Mouse (Mus musculus) cerebellum, adult 8-10 months (tissue): ENCODE results near the gene Txndc11.
"Not testable (repeated sequence)": the region's sequence is repeated elsewhere in the genome, so short reads cannot be mapped to it uniquely, and the experiment has no call there.

Source experiments
- DNase-seq: peaks from one replicate; pipeline ENCODE4 v3.0.0; 2022

Txndc11 gene

DNA sequence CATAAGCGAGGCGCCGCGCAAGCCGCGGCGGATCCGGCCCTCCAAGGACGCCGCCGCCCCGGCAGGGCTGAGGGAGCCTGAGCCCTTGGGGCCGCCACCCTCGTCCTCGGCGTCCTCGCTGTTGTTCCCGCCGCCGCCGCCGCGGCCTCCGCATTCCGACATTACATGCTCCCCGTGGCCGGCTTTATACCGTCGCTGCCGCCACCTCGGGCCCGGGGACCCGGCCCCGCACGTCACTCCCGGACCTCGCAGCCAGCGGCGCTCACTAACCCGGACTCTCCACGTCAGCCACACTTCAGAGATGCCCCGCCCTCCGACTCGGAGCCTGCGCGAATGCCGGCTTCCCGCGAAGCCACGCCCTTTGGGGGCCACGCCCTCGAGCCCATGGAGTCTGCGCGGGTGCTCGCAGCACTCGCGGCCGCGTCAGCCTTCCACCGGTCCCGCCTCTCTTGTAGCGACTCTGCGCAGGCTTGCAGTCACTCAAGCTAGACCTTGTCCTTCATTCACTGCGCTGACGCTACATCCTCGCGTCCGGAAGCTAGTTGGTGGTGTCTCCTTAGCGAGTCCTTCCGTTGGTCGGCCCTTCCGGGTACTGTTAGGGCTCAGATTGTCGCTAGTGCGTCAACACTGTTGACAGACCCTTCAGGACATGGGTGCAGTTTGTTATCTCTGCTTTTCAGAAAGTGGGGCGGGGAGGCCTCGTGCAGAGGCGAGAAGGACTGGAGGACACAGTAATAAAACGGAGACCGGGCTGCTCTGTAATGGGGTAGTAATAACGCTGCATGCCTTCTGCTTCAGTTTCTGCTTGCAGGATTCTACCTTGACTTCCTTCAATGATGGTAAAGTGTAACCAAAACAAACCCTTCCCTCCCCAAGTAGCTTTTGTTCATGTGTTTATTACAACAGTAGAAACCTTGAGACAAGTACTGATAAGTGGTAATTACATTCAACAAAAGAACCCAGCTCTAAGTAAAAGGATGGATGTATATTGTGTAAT, at the start of gene Txndc11:
Gene Txndc11, minus strand, starts transcription at position 303 of the 997 bp plus-strand sequence.
- DNase-seq: peak; percentile 99

DNA sequence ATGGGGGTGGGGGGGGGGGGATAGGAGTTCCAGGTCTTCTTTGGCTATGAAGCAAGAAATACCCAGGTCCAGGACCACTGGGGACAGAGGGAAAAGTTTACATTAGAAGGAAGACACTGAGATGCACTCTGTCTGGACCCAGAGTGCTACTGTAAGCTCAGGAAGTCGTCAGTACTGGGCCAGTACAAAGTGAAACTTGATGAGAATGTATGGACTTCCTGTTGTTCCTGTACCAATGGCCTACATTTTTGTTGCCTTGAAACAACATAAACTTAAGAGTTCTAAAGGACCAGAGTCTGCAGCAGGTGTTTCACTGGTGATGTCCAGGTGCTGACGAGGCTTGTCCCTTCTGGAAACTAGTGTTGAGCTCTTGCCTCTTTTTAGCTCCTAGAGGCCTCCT, 43.0 kb upstream of the Txndc11 start:
- no peak for DNase-seq

GRCm38 (mm10) chr16:11176884-11177244, 42.4 kb upstream of the Txndc11 start:
- DNase-seq: no peak

DNA sequence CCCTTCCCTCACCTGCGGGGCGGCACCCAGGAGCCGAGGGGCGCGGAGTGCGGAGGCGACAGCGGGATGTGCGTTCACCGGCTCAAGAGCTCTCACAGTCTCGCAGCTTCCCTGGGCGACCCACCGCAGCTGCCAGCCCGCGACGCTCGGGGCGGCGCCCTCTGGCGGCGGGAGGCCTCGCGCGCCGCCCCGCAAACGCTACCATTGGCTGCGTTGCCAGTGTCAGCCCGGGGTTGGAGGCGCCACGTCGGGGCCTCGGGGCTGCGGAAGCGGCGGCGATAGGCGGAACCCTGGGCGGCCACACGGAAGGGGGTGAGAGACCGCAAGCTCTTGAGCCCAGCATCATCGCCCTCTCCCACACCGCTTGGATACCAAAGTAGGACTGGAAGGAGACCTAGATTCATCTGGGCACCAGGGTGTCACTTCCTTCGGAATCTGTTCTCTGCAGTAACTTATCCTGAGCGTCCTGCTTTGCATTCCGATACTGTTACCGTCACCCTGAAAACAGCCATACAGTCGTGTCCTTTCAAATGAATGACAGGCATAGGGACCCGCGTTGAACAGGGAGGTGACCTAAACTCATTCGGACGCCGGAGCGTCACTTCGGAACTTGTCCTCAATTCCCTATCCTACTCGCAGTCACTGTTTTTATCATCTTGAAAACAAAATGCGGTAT, 41.9 kb upstream of the Txndc11 start, which contains the start of gene Zc3h7a:
Gene Zc3h7a, minus strand, starts transcription at position 186 of the 676 bp plus-strand sequence.
- peak; percentile 86 for DNase-seq

DNA sequence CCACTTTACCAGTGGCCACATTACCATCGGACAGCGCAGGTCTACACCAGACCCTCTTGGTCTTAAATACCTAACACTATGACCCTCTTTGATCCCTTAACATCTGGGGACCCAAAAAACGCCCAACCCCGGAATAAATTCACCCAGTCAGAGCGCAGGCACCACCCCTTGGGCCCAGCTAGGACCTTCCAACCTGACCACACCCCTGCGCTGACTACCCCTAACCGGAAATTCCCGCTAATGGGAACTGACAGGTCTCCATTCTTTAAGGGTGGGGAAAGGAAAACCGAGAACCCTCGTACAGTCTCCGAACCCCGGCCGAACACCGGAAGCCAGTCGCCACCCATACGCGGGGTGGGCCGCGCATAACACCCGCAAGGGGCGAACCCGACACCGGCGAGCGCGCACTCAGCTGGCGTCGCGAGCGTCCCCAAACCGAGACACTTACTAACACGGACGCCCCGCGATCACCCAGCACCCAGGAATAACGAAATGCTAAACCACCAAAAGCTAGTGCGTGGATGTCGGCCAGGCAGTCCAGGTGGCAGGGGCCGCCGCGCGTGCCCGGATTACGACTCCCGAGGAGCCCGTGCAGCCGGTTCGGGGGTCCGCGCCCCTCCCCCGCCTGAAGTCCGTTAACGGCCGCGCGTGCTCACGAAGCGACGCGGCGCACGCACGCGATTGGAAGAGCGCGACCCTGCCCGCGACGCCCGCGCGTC, 41.2 kb upstream of the Txndc11 start:
- peak; percentile 64 for DNase-seq

DNA sequence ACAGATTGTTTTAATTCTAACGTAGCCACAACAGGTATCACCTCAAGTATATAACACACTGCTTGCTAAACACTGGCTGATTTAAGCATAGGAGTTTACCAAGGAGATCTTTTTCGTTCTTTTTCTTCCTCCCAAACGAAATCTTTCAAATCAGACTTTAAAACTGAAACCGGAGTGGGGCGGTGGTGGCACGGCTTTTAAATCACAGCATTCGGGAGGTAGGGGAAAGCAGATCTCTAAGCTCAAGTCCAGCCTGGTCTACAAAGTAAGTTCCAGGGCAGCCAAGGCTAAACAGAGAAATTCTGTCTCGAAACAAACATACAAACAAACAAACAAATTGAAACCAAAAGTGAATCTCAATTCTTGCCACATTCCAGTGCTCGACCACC, 40.6 kb upstream of the Txndc11 start:
- no peak for DNase-seq

- DNase-seq: peak; percentile 42
Measured at GRCm38 (mm10) chr16:11174671-11175081, 40.2 kb upstream of the Txndc11 start.

- no peak for DNase-seq
Measured at GRCm38 (mm10) chr16:11171679-11172078, 37.2 kb upstream of the Txndc11 start.

DNA sequence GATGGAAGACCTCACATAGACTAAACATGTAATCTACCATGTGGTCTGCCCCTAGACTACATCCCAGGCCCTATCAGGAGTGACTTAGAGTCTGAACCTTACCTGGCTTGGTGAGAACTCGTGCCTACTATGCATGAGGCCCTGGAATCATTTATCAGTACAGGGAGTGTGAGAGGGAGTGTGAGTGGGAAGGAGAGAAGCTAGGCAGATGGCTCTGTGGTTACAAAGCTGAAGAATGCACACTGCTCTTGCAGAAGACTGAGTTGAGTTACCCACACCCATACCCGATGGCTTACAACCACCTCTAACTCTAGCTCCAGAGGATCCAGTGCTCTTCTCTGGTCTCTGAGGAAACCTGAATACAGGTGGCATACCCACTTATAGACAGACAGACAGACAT, 32.0 kb upstream of the Txndc11 start:
- no peak for DNase-seq

- no peak for DNase-seq
Measured at GRCm38 (mm10) chr16:11164695-11165255, 30.3 kb upstream of the Txndc11 start.

- DNase-seq: not testable (repeated sequence)
Measured at GRCm38 (mm10) chr16:11157721-11158120, 23.3 kb upstream of the Txndc11 start.

- DNase-seq: no peak
Measured at GRCm38 (mm10) chr16:11154500-11154899, 20.1 kb upstream of the Txndc11 start.

DNA sequence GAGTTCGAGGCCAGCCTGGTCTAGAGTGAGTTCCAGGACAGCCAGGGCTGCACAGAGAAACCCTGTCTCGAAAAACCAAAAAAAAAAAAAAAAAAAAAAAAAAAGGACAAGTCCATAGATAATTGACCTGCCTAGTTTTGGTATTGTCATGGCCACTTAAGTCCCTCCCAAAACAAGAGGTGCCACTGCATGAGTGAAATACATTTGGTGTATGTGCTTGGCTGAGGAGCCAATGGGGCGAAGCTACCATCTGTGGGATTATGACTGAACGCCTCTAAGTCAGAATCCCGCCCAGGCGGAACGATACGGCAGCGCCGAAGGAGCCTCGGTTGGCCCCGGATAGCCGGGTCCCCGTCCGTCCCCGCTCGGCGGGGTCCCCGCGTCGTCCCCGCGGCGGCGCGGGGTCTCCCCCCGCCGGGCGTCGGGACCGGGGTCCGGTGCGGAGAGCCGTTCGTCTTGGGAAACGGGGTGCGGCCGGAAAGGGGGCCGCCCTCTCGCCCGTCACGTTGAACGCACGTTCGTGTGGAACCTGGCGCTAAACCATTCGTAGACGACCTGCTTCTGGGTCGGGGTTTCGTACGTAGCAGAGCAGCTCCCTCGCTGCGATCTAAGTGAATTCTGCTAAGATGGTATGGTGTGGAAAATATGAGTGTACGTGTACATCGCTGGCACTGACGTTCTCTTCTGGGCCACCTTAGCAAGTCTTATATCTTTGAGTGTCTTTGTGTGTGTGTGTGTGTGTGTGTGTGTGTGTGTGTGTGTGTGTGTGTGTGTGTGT, 9.4 kb upstream of the Txndc11 start:
- DNase-seq: peak; percentile 100

GRCm38 (mm10) chr16:11133476-11134347, 738 bp downstream of the Txndc11 start:
- no peak for DNase-seq

GRCm38 (mm10) chr16:11132839-11133238, 1.6 kb downstream of the Txndc11 start:
- no peak for DNase-seq

GRCm38 (mm10) chr16:11128301-11128700, 6.1 kb downstream of the Txndc11 start:
- DNase-seq: peak; percentile 53

DNA sequence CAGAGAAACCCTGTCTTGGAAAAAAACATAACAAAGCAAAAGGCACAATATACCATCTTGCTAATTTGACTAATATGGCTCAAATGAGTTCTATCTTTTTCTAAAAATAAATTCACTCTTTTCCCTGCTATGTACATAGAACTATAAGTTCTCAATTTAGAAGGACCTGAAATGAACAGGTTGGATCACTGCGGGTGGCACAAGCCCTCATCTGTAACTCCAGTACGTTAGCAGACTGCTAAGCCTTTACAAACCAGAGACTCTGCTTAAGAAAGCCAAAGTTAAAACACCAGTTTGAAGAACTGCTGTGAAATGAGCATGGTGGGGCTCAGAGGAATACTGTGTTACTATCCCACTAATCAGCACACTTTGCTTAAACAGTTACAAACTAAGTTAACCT, 9.1 kb downstream of the Txndc11 start:
- peak; percentile 55 for DNase-seq

GRCm38 (mm10) chr16:11124110-11124509, 10.3 kb downstream of the Txndc11 start:
- no peak for DNase-seq

GRCm38 (mm10) chr16:11122625-11123024, 11.8 kb downstream of the Txndc11 start:
- DNase-seq: no peak

DNA sequence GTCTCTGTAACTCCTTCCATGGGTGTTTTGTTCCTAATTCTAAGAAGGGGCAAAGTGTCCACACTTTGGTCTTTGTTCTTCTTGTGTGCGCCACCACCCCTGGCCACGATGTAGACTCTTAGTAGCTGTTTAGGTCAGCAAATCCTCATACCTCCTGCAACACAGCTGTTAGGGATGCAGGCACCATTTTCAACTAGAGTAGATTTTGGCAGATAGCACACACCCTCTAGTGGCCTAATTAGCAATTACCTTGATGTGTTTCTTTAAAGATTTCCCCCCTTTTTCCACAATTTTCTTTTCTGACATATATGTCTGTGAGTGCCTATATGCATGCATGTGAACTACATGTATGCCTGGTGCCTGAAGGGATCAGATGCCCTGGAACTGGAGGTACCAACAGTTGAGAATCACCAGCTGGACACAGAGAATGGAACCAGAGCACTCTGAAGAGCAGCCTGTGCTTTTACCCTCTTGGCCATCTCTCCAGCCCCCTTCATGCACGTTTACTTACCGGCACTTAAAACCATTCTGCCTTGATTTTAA, 25.2 kb downstream of the Txndc11 start:
- DNase-seq: peak; percentile 20

GRCm38 (mm10) chr16:11104905-11105304, 29.5 kb downstream of the Txndc11 start:
- no peak for DNase-seq
